Mouse (Mus musculus): ENCODE results near the gene Slc44a2.

GRCm38 (mm10) chr9:21319503-21319902, 995 bp upstream of the Slc44a2 start:
- TF ChIP-seq CTCF (IDR thresholded peaks at IDR 0.05; ENCODE audit: low read depth, low read length) (no peak), POLR2A (IDR thresholded peaks at IDR 0.05; ENCODE audit: borderline replicate concordance, low read depth, low read length) (no peak)

All from bone marrow macrophage, adult 2 months (primary cell).